Mouse (Mus musculus) stomach, postnatal 0 days (tissue): ENCODE results near the gene Slc31a1.

Source experiments
- CTCF ChIP-seq: IDR thresholded peaks from 2 replicates; pipeline ENCODE4 v1.5.1; 2016; ENCODE audit warnings: antibody characterized with exemption, low read depth, mild to moderate bottlenecking, moderate library complexity
- EP300 ChIP-seq: optimal IDR thresholded peaks from 2 replicates; pipeline ENCODE3; 2016; ENCODE audit warnings: antibody characterized with exemption

GRCm38 (mm10) chr4:62391892-62392291, 31.4 kb downstream of the Slc31a1 start:
- TF ChIP-seq CTCF (peak; percentile 8; the same call in 1 of the 2 replicates), EP300 (no peak)
